Mouse (Mus musculus): ENCODE data around the gene Zfhx3. TPM values are rescaled to one million over a fixed set of nuclear protein-coding genes. Genes with fewer than 3 reads are reported as not detected.

Gene Zfhx3
- polyA plus RNA-seq, 1 experiment from 2014 or later = 14.4 TPM

GRCm38 (mm10) chr8:108994187-108994586 lies 1051.7 kb downstream of the Zfhx3 start:
- Histone ChIP-seq H3K4me1 (no peaks in the 10 kb centered on the region), H3K4me3 (no peak overlapping the region), H3K27me3 (ENCODE audit: low read depth, poor library complexity, severe bottlenecking) (no peaks in the 10 kb centered on the region), H3K27ac (replicated peaks) (no peak overlapping the region), H3K9me3 (replicated peaks) (no peaks in the 10 kb centered on the region), H3K36me3 (no peaks in the 10 kb centered on the region)
- DNase-seq (ENCODE audit: low spot score) = no peak
- 68% methylated on average over 2 of the region's 2 CpGs for WGBS

GRCm38 (mm10) chr8:108994880-108995279 lies 1052.4 kb downstream of the Zfhx3 start:
- no peaks in the 10 kb centered on the region for H3K9me3 ChIP-seq (replicated peaks)
- 94% methylated on average over 5 of the region's 5 CpGs for WGBS
- no peaks in the 10 kb centered on the region for H3K4me1 ChIP-seq
- H3K36me3 ChIP-seq = no peaks in the 10 kb centered on the region
- DNase-seq (ENCODE audit: low spot score) = no peak
- H3K27ac ChIP-seq (replicated peaks) = no peak overlapping the region
- no peaks in the 10 kb centered on the region for H3K27me3 ChIP-seq (ENCODE audit: low read depth, poor library complexity, severe bottlenecking)
- H3K4me3 ChIP-seq = no peak overlapping the region

GRCm38 (mm10) chr8:108997334-108997733 lies 1054.9 kb downstream of the Zfhx3 start:
- Histone ChIP-seq H3K4me1 (no peaks in the 10 kb centered on the region), H3K36me3 (no peaks in the 10 kb centered on the region), H3K27ac (replicated peaks) (no peak overlapping the region), H3K9me3 (replicated peaks) (no peaks in the 10 kb centered on the region), H3K27me3 (ENCODE audit: low read depth, poor library complexity, severe bottlenecking) (no peaks in the 10 kb centered on the region), H3K4me3 (no peak overlapping the region)
- DNase-seq (ENCODE audit: low spot score) = no peak
- 83% methylated on average over 3 of the region's 3 CpGs for WGBS

GRCm38 (mm10) chr8:108999297-109000249 lies 1057.1 kb downstream of the Zfhx3 start:
- H3K27ac ChIP-seq (replicated peaks) = no peak overlapping the region
- no peaks in the 10 kb centered on the region for H3K9me3 ChIP-seq (replicated peaks)
- no peaks in the 10 kb centered on the region for H3K27me3 ChIP-seq (ENCODE audit: low read depth, poor library complexity, severe bottlenecking)
- no peaks in the 10 kb centered on the region for H3K36me3 ChIP-seq
- WGBS = 93% methylated on average over 15 of the region's 15 CpGs
- H3K4me3 ChIP-seq = no peak overlapping the region
- H3K4me1 ChIP-seq = no peaks in the 10 kb centered on the region
- DNase-seq (ENCODE audit: low spot score) = no peak

GRCm38 (mm10) chr8:109001031-109001430 lies 1058.6 kb downstream of the Zfhx3 start:
- WGBS = 89% methylated on average over 9 of the region's 9 CpGs
- no peaks in the 10 kb centered on the region for H3K27me3 ChIP-seq (ENCODE audit: low read depth, poor library complexity, severe bottlenecking)

GRCm38 (mm10) chr8:109001923-109002322 lies 1059.5 kb downstream of the Zfhx3 start:
- Histone ChIP-seq H3K27me3 (ENCODE audit: low read depth, poor library complexity, severe bottlenecking) (no peaks in the 10 kb centered on the region), H3K27ac (replicated peaks) (no peak overlapping the region), H3K9me3 (replicated peaks) (no peaks in the 10 kb centered on the region), H3K4me1 (no peaks in the 10 kb centered on the region), H3K4me3 (no peak overlapping the region), H3K36me3 (no peaks in the 10 kb centered on the region)
- 93% methylated on average over 5 of the region's 5 CpGs for WGBS
- DNase-seq (ENCODE audit: low spot score) = no peak

More at GRCm38 (mm10) chr8:109001031-109001430, 1058.6 kb downstream of the Zfhx3 start:
- Histone ChIP-seq H3K4me1 (no peaks in the 10 kb centered on the region), H3K27ac (replicated peaks) (no peak overlapping the region), H3K4me3 (no peak overlapping the region), H3K36me3 (no peaks in the 10 kb centered on the region), H3K9me3 (replicated peaks) (no peaks in the 10 kb centered on the region)
- DNase-seq (ENCODE audit: low spot score) = no peak

- WGBS = 81% methylated on average over 9 of the region's 9 CpGs
- Histone ChIP-seq H3K36me3 (no peaks in the 10 kb centered on the region), H3K4me1 (peaks cover 7% of the 10 kb centered on the region), H3K27me3 (ENCODE audit: low read depth, poor library complexity, severe bottlenecking) (no peaks in the 10 kb centered on the region), H3K4me3 (no peak overlapping the region), H3K9me3 (replicated peaks) (no peaks in the 10 kb centered on the region), H3K27ac (replicated peaks) (no peak overlapping the region)
- no peak for DNase-seq (ENCODE audit: low spot score)
Observed at GRCm38 (mm10) chr8:109006986-109007385, 1064.5 kb downstream of the Zfhx3 start.

Small RNA genes within 50 kb of the gene (microRNA-seq; reads per million reads assigned to microRNA genes)
- gene Mir3108 = not detected
